In genomic region chr2:65236644-65237043, GRCm38 (mm10) we compare ENCODE assay signal across 12 mouse cellular contexts. TPM values are rescaled to one million over a fixed set of nuclear protein-coding genes. Genes with fewer than 3 reads are reported as not detected.
DNase-seq lines count a peak whose midpoint lies in the region; ATAC-seq and TF ChIP-seq lines count a peak whose summit lies in the region.
"Had no signal": no experiment of that assay in that cellular context is flagged by ENCODE, and none has a peak within 500 bp of the region (broad histone marks: within the 10 kb centered on the region; RNA-seq: fewer than 3 reads in every experiment).

No protein-coding gene starts in this region.

- peaks cover 5% of the 10 kb centered on the region for H3K4me1 ChIP-seq in heart, postnatal 0 days (ENCODE audit: control insufficient read depth, insufficient read depth)
- peaks cover 13% of the 10 kb centered on the region; the same call in 1 of the 2 replicates for H3K4me1 ChIP-seq in lung, embryonic 16.5 days (replicated peaks; ENCODE audit: control insufficient read depth, insufficient read depth, low read length)
- H3K4me1 ChIP-seq in intestine, embryonic 16.5 days (ENCODE audit: control insufficient read depth, insufficient read depth, low read length), result peaks cover 11% of the 10 kb centered on the region
- H3K4me1 ChIP-seq in neural tube, embryonic 14.5 days (ENCODE audit: control insufficient read depth, insufficient read depth, low read length), result peaks cover 3% of the 10 kb centered on the region; the same call in 1 of the 2 replicates

- H3K36me3 ChIP-seq in heart, postnatal 0 days (replicated peaks; ENCODE audit: control insufficient read depth, insufficient read depth, low read length), result no peaks in the 10 kb centered on the region
- no peaks in the 10 kb centered on the region for H3K36me3 ChIP-seq in lung, embryonic 16.5 days (ENCODE audit: control insufficient read depth, insufficient read depth, low read length)
- H3K36me3 ChIP-seq in intestine, embryonic 16.5 days (ENCODE audit: control insufficient read depth, insufficient read depth, low read length), result no peaks in the 10 kb centered on the region
- H3K36me3 ChIP-seq in neural tube, embryonic 14.5 days (ENCODE audit: control insufficient read depth, insufficient read depth, low read length), result no peaks in the 10 kb centered on the region

- DNase-seq in heart, postnatal 0 days (ENCODE audit: low spot score), result no peak
- no peak for DNase-seq in heart, adult 9 months (ENCODE audit: low spot score in 2 of 2)
- DNase-seq in lung, postnatal 10 days, result no peak
- no peak for DNase-seq in right cerebral cortex, adult 18-20 months
- DNase-seq in cerebellum, adult 11-12 months, result no peak
- DNase-seq: cerebellum, postnatal 36 days; kidney, adult 8-10 months; lung, adult 2 months; thymus, adult 18-20 months had no signal

- H3K9me3 ChIP-seq in heart, postnatal 0 days (replicated peaks; ENCODE audit: control insufficient read depth, low read length), result no peaks in the 10 kb centered on the region
- H3K9me3 ChIP-seq in lung, embryonic 16.5 days (ENCODE audit: control insufficient read depth, low read length), result no peaks in the 10 kb centered on the region
- no peaks in the 10 kb centered on the region for H3K9me3 ChIP-seq in intestine, embryonic 16.5 days (ENCODE audit: control insufficient read depth, low read length)
- H3K9me3 ChIP-seq in neural tube, embryonic 14.5 days (ENCODE audit: control insufficient read depth, low read length), result no peaks in the 10 kb centered on the region

- peak overlapping the region; percentile 85 for H3K4me2 ChIP-seq in heart, postnatal 0 days (ENCODE audit: low read depth, low read length)
- peak overlapping the region; percentile 90 for H3K4me2 ChIP-seq in lung, embryonic 16.5 days (ENCODE audit: low read depth, low read length)
- H3K4me2 ChIP-seq in intestine, embryonic 16.5 days (ENCODE audit: low read depth, low read length), result peak overlapping the region; percentile 65
- H3K4me2 ChIP-seq in neural tube, embryonic 14.5 days (ENCODE audit: low read depth, low read length), result 0 out of 2 replicates have a peak overlapping the region, but pooled peaks have one; percentile 3

- no peak for TF ChIP-seq CTCF in heart, postnatal 0 days (IDR thresholded peaks at IDR 0.05; ENCODE audit: low read depth)

- no peak overlapping the region for H3K9ac ChIP-seq in heart, postnatal 0 days (replicated peaks; ENCODE audit: low read depth, low read length)
- H3K9ac ChIP-seq in lung, embryonic 16.5 days (ENCODE audit: low read length), result no peak overlapping the region
- H3K9ac ChIP-seq in intestine, embryonic 16.5 days (ENCODE audit: low read depth, low read length), result no peak overlapping the region
- no peak overlapping the region for H3K9ac ChIP-seq in neural tube, embryonic 14.5 days (replicated peaks; ENCODE audit: low read depth, low read length)

- ATAC-seq in heart, postnatal 0 days (ENCODE audit: insufficient read depth, low read depth), result no peak
- no peak for ATAC-seq in lung, embryonic 16.5 days (ENCODE audit: low read depth)
- no peak for ATAC-seq in intestine, embryonic 16.5 days
- ATAC-seq in neural tube, embryonic 14.5 days (ENCODE audit: low read depth), result no peak

- no peaks in the 10 kb centered on the region for H3K27me3 ChIP-seq in heart, postnatal 0 days (ENCODE audit: control insufficient read depth, insufficient read depth, low read length)
- H3K27me3 ChIP-seq in lung, embryonic 16.5 days (ENCODE audit: control insufficient read depth, insufficient read depth, low read depth, low read length), result no peaks in the 10 kb centered on the region
- no peaks in the 10 kb centered on the region for H3K27me3 ChIP-seq in intestine, embryonic 16.5 days (replicated peaks; ENCODE audit: control insufficient read depth, insufficient read depth, low read length)
- H3K27me3 ChIP-seq in neural tube, embryonic 14.5 days (ENCODE audit: control insufficient read depth, insufficient read depth, low read length), result peaks cover 3% of the 10 kb centered on the region

- no peak overlapping the region for H3K4me3 ChIP-seq in heart, postnatal 0 days (ENCODE audit: low read depth, low read length)
- no peak overlapping the region for H3K4me3 ChIP-seq in lung, embryonic 16.5 days (ENCODE audit: low read length)
- peak overlapping the region; percentile 80 for H3K4me3 ChIP-seq in intestine, embryonic 16.5 days (ENCODE audit: low read length)
- no peak overlapping the region for H3K4me3 ChIP-seq in neural tube, embryonic 14.5 days (ENCODE audit: low read depth, low read length)

- no peak overlapping the region for H3K27ac ChIP-seq in heart, postnatal 0 days (ENCODE audit: low read depth)
- no peak overlapping the region for H3K27ac ChIP-seq in lung, embryonic 16.5 days (ENCODE audit: low read length)
- no peak overlapping the region; the same call in 1 of the 2 replicates for H3K27ac ChIP-seq in intestine, embryonic 16.5 days (ENCODE audit: low read length)
- H3K27ac ChIP-seq in neural tube, embryonic 14.5 days (ENCODE audit: low read depth, low read length), result no peak overlapping the region

- no peak for TF ChIP-seq EP300 in heart, postnatal 0 days (IDR thresholded peaks at IDR 0.05; ENCODE audit: low read depth)

- 83% methylated on average over 8 of the region's 8 CpGs for WGBS in heart, postnatal 0 days
- 78% methylated on average over 8 of the region's 8 CpGs for whole genome bisulfite sequencing in lung, embryonic 16.5 days
- WGBS in intestine, embryonic 16.5 days, result 73% methylated on average over 8 of the region's 8 CpGs
- 81% methylated on average over 8 of the region's 8 CpGs for WGBS in neural tube, embryonic 14.5 days

RNA-seq across cellular contexts. Expression of gene Cobll1, which starts 2.6 kb away (rescaled TPM):
- 8.2 and 8.6 TPM in 2 replicates for total RNA-seq in heart, postnatal 0 days (2014; rRNA removed; ENCODE audit: low replicate concordance)
- polyA plus RNA-seq in heart, postnatal 0 days (2015; fragmentation: Nextera tagmentation; extraction: Ambion mirVana), result 10.2 and 11.0 TPM in 2 replicates
- 10.4 and 11.1 TPM in 2 replicates for polyA plus RNA-seq in lung, embryonic 16.5 days (2015; fragmentation: Nextera tagmentation; extraction: Ambion mirVana)
- polyA plus RNA-seq in intestine, embryonic 16.5 days (2015; fragmentation: Nextera tagmentation; extraction: Ambion mirVana), result 20.2 and 23.6 TPM in 2 replicates
- polyA plus RNA-seq in neural tube, embryonic 14.5 days (2014; fragmentation: Nextera tagmentation; extraction: Ambion mirVana), result 2.7 and 3.7 TPM in 2 replicates

Comparison
In these comparisons a context has a peak if more than half of its experiments do, and no peak if none do; other contexts are left out.
1. H3K4me2 ChIP-seq: peak in every context shown above with its lines; median percentile 90 in lung, embryonic 16.5 days; 85 in heart, postnatal 0 days; 65 in intestine, embryonic 16.5 days; 3 in neural tube, embryonic 14.5 days.